Mouse (Mus musculus): ENCODE data around the gene Fam129a. TPM values are rescaled to one million over a fixed set of nuclear protein-coding genes. Genes with fewer than 3 reads are reported as not detected.
A peak's percentile ranks its signal among the peaks of the same experiment; 100 is the strongest.

The Fam129a gene
- polyA plus RNA-seq, 1 experiment from 2014 or later = 13.8 TPM

GRCm38 (mm10) chr1:151719911-151720310 is 148.9 kb downstream of the Fam129a start:
- Histone ChIP-seq H3K4me2 (ENCODE audit: low read depth, low read length) (no peak overlapping the region), H3K4me3 (ENCODE audit: low read depth, low read length) (no peak overlapping the region), H3K9me3 (replicated peaks; ENCODE audit: control insufficient read depth, low read length) (no peaks in the 10 kb centered on the region), H3K9ac (ENCODE audit: low read depth, low read length) (no peak overlapping the region), H3K27ac (ENCODE audit: low read length) (no peak overlapping the region), H3K4me1 (ENCODE audit: control insufficient read depth, low read depth, low read length) (no peaks in the 10 kb centered on the region), H3K36me3 (ENCODE audit: control insufficient read depth, insufficient read depth) (no peaks in the 10 kb centered on the region), H3K27me3 (ENCODE audit: control insufficient read depth, insufficient read depth, low read depth, low read length) (no peaks in the 10 kb centered on the region)
- ATAC-seq (ENCODE audit: low read depth) = no peak
- 72% methylated on average over 5 of the region's 5 CpGs for WGBS (ENCODE audit: insufficient replicate concordance)

GRCm38 (mm10) chr1:151720566-151720965 is 149.6 kb downstream of the Fam129a start:
- ATAC-seq (ENCODE audit: low read depth) = no peak
- no peak overlapping the region for H3K9ac ChIP-seq (ENCODE audit: low read depth, low read length)
- no peak overlapping the region for H3K4me2 ChIP-seq (ENCODE audit: low read depth, low read length)
- no peaks in the 10 kb centered on the region for H3K9me3 ChIP-seq (replicated peaks; ENCODE audit: control insufficient read depth, low read length)
- H3K27me3 ChIP-seq (ENCODE audit: control insufficient read depth, insufficient read depth, low read depth, low read length) = no peaks in the 10 kb centered on the region
- WGBS (ENCODE audit: insufficient replicate concordance) = 67% methylated on average over 2 of the region's 2 CpGs
- no peak overlapping the region for H3K27ac ChIP-seq (ENCODE audit: low read length)
- no peaks in the 10 kb centered on the region for H3K36me3 ChIP-seq (ENCODE audit: control insufficient read depth, insufficient read depth)
- no peaks in the 10 kb centered on the region for H3K4me1 ChIP-seq (ENCODE audit: control insufficient read depth, low read depth, low read length)
- H3K4me3 ChIP-seq (ENCODE audit: low read depth, low read length) = no peak overlapping the region

DNA sequence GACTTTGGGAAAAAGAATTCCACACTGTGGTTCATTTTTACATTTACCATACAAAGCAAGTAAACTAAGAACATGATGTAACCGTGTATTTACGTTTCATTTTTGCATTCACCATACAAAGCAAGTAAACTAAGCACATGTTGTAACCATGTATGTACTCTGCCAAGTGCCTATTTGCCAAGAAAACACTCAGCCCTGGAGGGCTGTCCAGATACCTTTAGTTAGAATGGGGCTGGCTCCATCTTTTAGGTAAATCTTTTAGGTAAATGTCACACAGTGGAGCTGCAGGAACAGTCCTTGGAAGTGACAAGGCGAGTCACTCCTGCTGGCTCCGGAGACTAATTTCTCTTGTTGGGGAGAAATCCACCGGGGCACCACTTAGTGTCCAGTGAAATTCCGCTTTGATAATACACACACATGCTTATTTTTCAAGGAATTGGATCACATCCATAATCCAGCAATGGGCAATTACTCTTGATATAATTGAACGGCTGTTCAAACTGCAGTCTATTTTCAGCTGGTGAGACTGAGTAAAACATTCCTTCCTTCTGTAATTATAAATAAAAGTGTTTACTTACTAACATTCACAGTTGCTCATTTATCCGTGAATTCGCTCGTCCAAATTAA is 150.5 kb downstream of the Fam129a start:
- ATAC-seq (ENCODE audit: low read depth) = no peak
- 69% methylated on average over 10 of the region's 10 CpGs for WGBS (ENCODE audit: insufficient replicate concordance)
- H3K27ac ChIP-seq (ENCODE audit: low read length) = no peak overlapping the region

GRCm38 (mm10) chr1:151723771-151724170 is 152.8 kb downstream of the Fam129a start:
- 67% methylated on average over 4 of the region's 4 CpGs for WGBS (ENCODE audit: insufficient replicate concordance)
- Histone ChIP-seq H3K27ac (ENCODE audit: low read length) (no peak overlapping the region), H3K4me3 (ENCODE audit: low read depth, low read length) (no peak overlapping the region), H3K4me2 (ENCODE audit: low read depth, low read length) (no peak overlapping the region), H3K4me1 (ENCODE audit: control insufficient read depth, low read depth, low read length) (no peaks in the 10 kb centered on the region; the same call in 1 of the 2 replicates), H3K27me3 (ENCODE audit: control insufficient read depth, insufficient read depth, low read depth, low read length) (no peaks in the 10 kb centered on the region), H3K9me3 (replicated peaks; ENCODE audit: control insufficient read depth, low read length) (no peaks in the 10 kb centered on the region), H3K36me3 (ENCODE audit: control insufficient read depth, insufficient read depth) (no peaks in the 10 kb centered on the region), H3K9ac (ENCODE audit: low read depth, low read length) (no peak overlapping the region)
- no peak for ATAC-seq (ENCODE audit: low read depth)

More for the DNA sequence above, 150.5 kb downstream of the Fam129a start:
- Histone ChIP-seq H3K4me2 (ENCODE audit: low read depth, low read length) (no peak overlapping the region), H3K27me3 (ENCODE audit: control insufficient read depth, insufficient read depth, low read depth, low read length) (no peaks in the 10 kb centered on the region), H3K4me1 (ENCODE audit: control insufficient read depth, low read depth, low read length) (no peaks in the 10 kb centered on the region), H3K36me3 (ENCODE audit: control insufficient read depth, insufficient read depth) (no peaks in the 10 kb centered on the region), H3K9ac (ENCODE audit: low read depth, low read length) (no peak overlapping the region), H3K4me3 (ENCODE audit: low read depth, low read length) (no peak overlapping the region), H3K9me3 (replicated peaks; ENCODE audit: control insufficient read depth, low read length) (no peaks in the 10 kb centered on the region)

GRCm38 (mm10) chr1:151725590-151725989 is 154.6 kb downstream of the Fam129a start:
- H3K4me1 ChIP-seq (ENCODE audit: control insufficient read depth, low read depth, low read length) = no peaks in the 10 kb centered on the region; the same call in 1 of the 2 replicates
- H3K27ac ChIP-seq (ENCODE audit: low read length) = no peak overlapping the region
- H3K4me2 ChIP-seq (ENCODE audit: low read depth, low read length) = no peak overlapping the region
- no peaks in the 10 kb centered on the region for H3K36me3 ChIP-seq (ENCODE audit: control insufficient read depth, insufficient read depth)
- H3K9me3 ChIP-seq (replicated peaks; ENCODE audit: control insufficient read depth, low read length) = no peaks in the 10 kb centered on the region
- ATAC-seq (ENCODE audit: low read depth) = no peak
- WGBS (ENCODE audit: insufficient replicate concordance) = 25% methylated on average over 2 of the region's 2 CpGs
- no peak overlapping the region for H3K4me3 ChIP-seq (ENCODE audit: low read depth, low read length)
- no peaks in the 10 kb centered on the region for H3K27me3 ChIP-seq (ENCODE audit: control insufficient read depth, insufficient read depth, low read depth, low read length)
- H3K9ac ChIP-seq (ENCODE audit: low read depth, low read length) = no peak overlapping the region

GRCm38 (mm10) chr1:151726358-151726757 is 155.4 kb downstream of the Fam129a start:
- Histone ChIP-seq H3K27me3 (ENCODE audit: control insufficient read depth, insufficient read depth, low read depth, low read length) (no peaks in the 10 kb centered on the region), H3K9me3 (replicated peaks; ENCODE audit: control insufficient read depth, low read length) (no peaks in the 10 kb centered on the region), H3K4me1 (ENCODE audit: control insufficient read depth, low read depth, low read length) (no peaks in the 10 kb centered on the region; the same call in 1 of the 2 replicates), H3K36me3 (ENCODE audit: control insufficient read depth, insufficient read depth) (no peaks in the 10 kb centered on the region), H3K9ac (ENCODE audit: low read depth, low read length) (no peak overlapping the region), H3K4me3 (ENCODE audit: low read depth, low read length) (no peak overlapping the region), H3K27ac (ENCODE audit: low read length) (no peak overlapping the region), H3K4me2 (ENCODE audit: low read depth, low read length) (no peak overlapping the region)
- ATAC-seq (ENCODE audit: low read depth) = no peak
- 84% methylated on average over 6 of the region's 6 CpGs for WGBS (ENCODE audit: insufficient replicate concordance)

DNA sequence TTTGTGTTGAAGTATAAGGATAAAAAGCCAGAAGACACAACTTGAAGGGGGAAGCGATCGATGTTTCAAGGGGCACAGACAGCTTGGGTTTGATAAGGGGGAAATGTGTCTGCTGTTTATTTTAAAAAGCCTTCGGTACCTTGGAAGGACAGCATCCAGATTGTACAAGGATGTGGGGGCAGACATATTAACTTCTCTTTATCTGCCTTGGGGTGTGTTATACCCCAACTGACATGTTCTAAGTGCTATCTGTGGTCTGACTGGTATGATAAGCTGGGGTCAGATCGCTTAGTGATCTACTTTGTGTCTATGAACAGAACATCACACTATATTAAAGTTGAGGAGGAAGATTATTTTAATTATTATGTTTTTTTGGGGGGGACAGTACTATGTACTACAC is 157.2 kb downstream of the Fam129a start:
- H3K9ac ChIP-seq (ENCODE audit: low read depth, low read length) = no peak overlapping the region
- WGBS (ENCODE audit: insufficient replicate concordance) = 27% methylated on average over 4 of the region's 4 CpGs
- no peak for ATAC-seq (ENCODE audit: low read depth)
- no peak overlapping the region for H3K4me2 ChIP-seq (ENCODE audit: low read depth, low read length)
- no peaks in the 10 kb centered on the region for H3K9me3 ChIP-seq (replicated peaks; ENCODE audit: control insufficient read depth, low read length)
- H3K27me3 ChIP-seq (ENCODE audit: control insufficient read depth, insufficient read depth, low read depth, low read length) = no peaks in the 10 kb centered on the region
- H3K27ac ChIP-seq (ENCODE audit: low read length) = no peak overlapping the region
- H3K4me1 ChIP-seq (ENCODE audit: control insufficient read depth, low read depth, low read length) = no peaks in the 10 kb centered on the region; the same call in 1 of the 2 replicates
- H3K36me3 ChIP-seq (ENCODE audit: control insufficient read depth, insufficient read depth) = no peaks in the 10 kb centered on the region
- no peak overlapping the region for H3K4me3 ChIP-seq (ENCODE audit: low read depth, low read length)

GRCm38 (mm10) chr1:151737146-151737545 is 166.2 kb downstream of the Fam129a start:
- no peak overlapping the region for H3K27ac ChIP-seq (ENCODE audit: low read length)
- H3K4me2 ChIP-seq (ENCODE audit: low read depth, low read length) = no peak overlapping the region
- H3K27me3 ChIP-seq (ENCODE audit: control insufficient read depth, insufficient read depth, low read depth, low read length) = no peaks in the 10 kb centered on the region
- ATAC-seq (ENCODE audit: low read depth) = no peak
- H3K4me3 ChIP-seq (ENCODE audit: low read depth, low read length) = no peak overlapping the region
- 59% methylated on average over 2 of the region's 2 CpGs for WGBS (ENCODE audit: insufficient replicate concordance)
- H3K9me3 ChIP-seq (replicated peaks; ENCODE audit: control insufficient read depth, low read length) = no peaks in the 10 kb centered on the region
- H3K4me1 ChIP-seq (ENCODE audit: control insufficient read depth, low read depth, low read length) = peaks cover 9% of the 10 kb centered on the region
- no peak overlapping the region for H3K9ac ChIP-seq (ENCODE audit: low read depth, low read length)
- H3K36me3 ChIP-seq (ENCODE audit: control insufficient read depth, insufficient read depth) = no peaks in the 10 kb centered on the region

DNA sequence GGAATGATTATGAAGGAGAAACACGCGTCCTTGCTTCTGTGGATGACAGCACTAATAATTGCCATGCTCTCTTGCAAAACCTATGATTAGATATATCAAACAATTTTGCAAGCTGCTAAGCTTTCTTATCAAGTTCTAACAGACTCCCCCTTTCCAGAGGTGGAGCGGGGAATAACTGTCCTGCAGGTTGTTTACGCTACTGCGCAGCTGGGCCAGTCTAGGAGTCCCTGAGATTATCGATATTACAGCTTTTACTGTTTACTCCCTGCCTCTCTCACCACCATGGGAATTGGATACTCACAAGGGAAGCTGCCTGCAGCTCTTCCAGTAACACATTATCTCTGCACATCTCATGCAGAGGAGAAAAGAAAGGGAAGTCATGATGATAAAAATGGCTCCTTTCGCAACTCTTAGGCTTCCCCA is 170.2 kb downstream of the Fam129a start:
- Histone ChIP-seq H3K27me3 (ENCODE audit: control insufficient read depth, insufficient read depth, low read depth, low read length) (no peaks in the 10 kb centered on the region), H3K36me3 (ENCODE audit: control insufficient read depth, insufficient read depth) (no peaks in the 10 kb centered on the region), H3K4me1 (ENCODE audit: control insufficient read depth, low read depth, low read length) (peaks cover 9% of the 10 kb centered on the region), H3K4me2 (ENCODE audit: low read depth, low read length) (peak overlapping the region; percentile 34; the same call in 1 of the 2 replicates), H3K9me3 (replicated peaks; ENCODE audit: control insufficient read depth, low read length) (no peaks in the 10 kb centered on the region), H3K27ac (ENCODE audit: low read length) (no peak overlapping the region), H3K4me3 (ENCODE audit: low read depth, low read length) (no peak overlapping the region), H3K9ac (ENCODE audit: low read depth, low read length) (no peak overlapping the region)
- peak; percentile 94 for ATAC-seq (ENCODE audit: low read depth)
- 21% methylated on average over 7 of the region's 7 CpGs for WGBS (ENCODE audit: insufficient replicate concordance)
